Mouse (Mus musculus) spleen, adult 18-20 months (tissue): ENCODE results near the gene Ctrb1.

ENCODE experiments used
- DNase-seq, 2 experiments: peaks; one replicate each; pipeline ENCODE4 v3.0.0; 2022; ENCODE audit warnings: mixed read lengths in 2 of 2

The Ctrb1 gene

GRCm38 (mm10) chr8:111690960-111691445 is at the start of gene Ctrb1:
Gene Ctrb1 (minus strand): TSS chr8:111691010.
- no peak for DNase-seq

GRCm38 (mm10) chr8:111740301-111740711 is 49.5 kb upstream of the Ctrb1 start:
- DNase-seq, result no peak

- no peak for DNase-seq
Observed at GRCm38 (mm10) chr8:111739604-111740003, 48.8 kb upstream of the Ctrb1 start.

- DNase-seq, result no peak
Observed at GRCm38 (mm10) chr8:111738867-111739266, 48.1 kb upstream of the Ctrb1 start.

- DNase-seq, result no peak
Observed at GRCm38 (mm10) chr8:111736321-111736720, 45.5 kb upstream of the Ctrb1 start.

- DNase-seq, result no peak
Observed at GRCm38 (mm10) chr8:111735791-111736190, 45.0 kb upstream of the Ctrb1 start.

GRCm38 (mm10) chr8:111735335-111735761 is 44.5 kb upstream of the Ctrb1 start:
- DNase-seq, result peak in 1 of 2 experiments; percentile 3

GRCm38 (mm10) chr8:111734244-111734960 is 43.6 kb upstream of the Ctrb1 start:
- no peak for DNase-seq

- DNase-seq, result peak in 1 of 2 experiments; percentile 3
Observed at GRCm38 (mm10) chr8:111733581-111734243, 42.9 kb upstream of the Ctrb1 start.

GRCm38 (mm10) chr8:111732406-111733085 is 41.7 kb upstream of the Ctrb1 start:
- peak in 1 of 2 experiments; percentile 2 for DNase-seq

GRCm38 (mm10) chr8:111732004-111732403 is 41.2 kb upstream of the Ctrb1 start:
- DNase-seq, result peak; percentile 74 to 81

- peak in 1 of 2 experiments; percentile 3 for DNase-seq
Observed at GRCm38 (mm10) chr8:111731231-111731977, 40.6 kb upstream of the Ctrb1 start.

- no peak for DNase-seq
Observed at GRCm38 (mm10) chr8:111729233-111730170, 38.7 kb upstream of the Ctrb1 start.

- DNase-seq, result no peak
Observed at GRCm38 (mm10) chr8:111728481-111728880, 37.7 kb upstream of the Ctrb1 start.

- no peak for DNase-seq
Observed at GRCm38 (mm10) chr8:111727553-111727952, 36.7 kb upstream of the Ctrb1 start.

GRCm38 (mm10) chr8:111726102-111726900 is 35.5 kb upstream of the Ctrb1 start:
- no peak for DNase-seq

GRCm38 (mm10) chr8:111725341-111725740 is 34.5 kb upstream of the Ctrb1 start:
- no peak for DNase-seq

GRCm38 (mm10) chr8:111720115-111720544 is 29.3 kb upstream of the Ctrb1 start:
- no peak for DNase-seq

GRCm38 (mm10) chr8:111718937-111719336 is 28.1 kb upstream of the Ctrb1 start:
- DNase-seq, result no peak

- DNase-seq, result peak in 1 of 2 experiments; percentile 2
Observed at GRCm38 (mm10) chr8:111717866-111718265, 27.1 kb upstream of the Ctrb1 start.

GRCm38 (mm10) chr8:111717488-111717792 is 26.6 kb upstream of the Ctrb1 start:
- no peak for DNase-seq
